Mouse (Mus musculus) embryonic fibroblast, embryonic 13.5 days (primary cell): Measurements from ENCODE around the gene Stxbp3. TPM values are rescaled to one million over a fixed set of nuclear protein-coding genes. Genes with fewer than 3 reads are reported as not detected.
"Not testable (repeated sequence)": the region's sequence is repeated elsewhere in the genome, so short reads cannot be mapped to it uniquely, and the experiment has no call there.

Source experiments
- H3K27ac ChIP-seq: 2 replicates; pipeline ENCODE4 v1.5.1; 2012; ENCODE audit warnings: low read length, control low read depth, inconsistent platforms; ENCODE audit not compliant: insufficient read depth
- H3K4me1 ChIP-seq: 2 replicates; pipeline ENCODE4 v1.6.1; 2011; ENCODE audit warnings: low read length; ENCODE audit not compliant: control insufficient read depth, insufficient read depth
- H3K4me3 ChIP-seq: 2 replicates; pipeline ENCODE4 v1.5.1; 2011; ENCODE audit warnings: mild to moderate bottlenecking, control low read depth, low read length; ENCODE audit not compliant: insufficient read depth
- CTCF ChIP-seq: IDR thresholded peaks from 2 replicates; pipeline ENCODE4 v1.5.1; 2011; ENCODE audit warnings: mild to moderate bottlenecking, control low read depth, low read length, moderate library complexity, borderline replicate concordance; ENCODE audit not compliant: insufficient read depth
- POLR2A ChIP-seq: IDR thresholded peaks from 2 replicates; pipeline ENCODE4 v1.6.1; 2011; ENCODE audit warnings: low read depth, mild to moderate bottlenecking, control low read depth, low read length, moderate library complexity
- polyA plus RNA-seq: library from polyadenylated mRNA; stranded (reverse); fragments of >200 nt; gene quantifications from 2 replicates; pipeline ENCODE4 v1.2.4, GENCODE M21; 2011; ENCODE audit warnings: low read depth; ENCODE audit not compliant: missing spikeins, insufficient read length

Stxbp3 gene
- polyA plus RNA-seq, 1 experiment, result 53.9 TPM

GRCm38 (mm10) chr3:108879836-108880435 is 39.6 kb upstream of the Stxbp3 start:
- Histone ChIP-seq H3K4me1 (peaks cover 14% of the 10 kb centered on the region), H3K4me3 (no peak overlapping the region), H3K27ac (peak overlapping the region; percentile 83)
- no peak for TF ChIP-seq CTCF
- no peak for TF ChIP-seq POLR2A

GRCm38 (mm10) chr3:108879129-108879528 is 38.8 kb upstream of the Stxbp3 start:
- Histone ChIP-seq H3K4me3 (no peak overlapping the region), H3K4me1 (peaks cover 14% of the 10 kb centered on the region), H3K27ac (no peak overlapping the region)
- TF ChIP-seq CTCF (no peak), POLR2A (no peak)

GRCm38 (mm10) chr3:108870631-108871030 is 30.3 kb upstream of the Stxbp3 start:
- TF ChIP-seq POLR2A (no peak), CTCF (no peak)
- Histone ChIP-seq H3K4me3 (no peak overlapping the region), H3K27ac (no peak overlapping the region), H3K4me1 (no peaks in the 10 kb centered on the region)

DNA sequence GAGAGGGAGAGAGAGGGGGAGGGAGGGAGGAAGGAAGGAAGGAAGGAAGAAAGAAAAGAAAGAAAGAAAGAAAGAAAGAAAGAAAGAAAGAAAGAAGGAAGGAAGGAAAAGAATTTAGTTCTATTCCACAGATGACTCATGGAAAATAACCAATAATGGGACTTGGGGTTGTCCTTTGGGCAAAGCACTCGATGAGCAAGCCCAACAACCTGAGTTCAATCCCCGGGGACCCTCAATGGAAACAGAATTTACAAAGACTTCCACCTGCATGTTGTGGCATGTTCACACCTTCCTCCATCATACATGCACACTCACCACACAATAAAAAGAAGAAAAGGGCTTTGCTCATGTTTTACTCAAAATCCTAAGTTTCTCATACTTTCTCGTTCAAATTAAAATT is 27.1 kb upstream of the Stxbp3 start:
- H3K4me1 ChIP-seq, result no peaks in the 10 kb centered on the region
- H3K27ac ChIP-seq, result no peak overlapping the region
- no peak overlapping the region for H3K4me3 ChIP-seq
- no peak for TF ChIP-seq CTCF
- TF ChIP-seq POLR2A, result no peak

DNA sequence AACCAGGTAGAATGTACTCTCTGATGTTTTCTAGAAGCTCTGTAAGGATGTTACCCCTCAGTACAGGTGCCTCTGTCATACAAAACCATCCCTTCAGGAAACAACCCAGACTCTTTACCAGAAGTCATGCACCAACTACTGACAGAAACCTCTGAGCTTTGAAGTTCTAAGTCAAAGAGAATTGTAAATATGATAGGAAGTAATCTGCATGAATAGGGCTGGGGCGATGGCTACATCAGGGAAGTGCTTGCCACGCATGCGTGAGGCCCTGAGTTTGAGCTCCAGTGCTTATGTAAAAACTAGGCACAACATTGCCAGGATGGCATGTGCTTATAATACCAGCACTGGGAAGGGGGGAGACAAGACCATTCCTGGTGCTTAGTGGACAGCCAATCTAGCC is 25.4 kb upstream of the Stxbp3 start:
- Histone ChIP-seq H3K4me1 (no peaks in the 10 kb centered on the region), H3K4me3 (no peak overlapping the region), H3K27ac (no peak overlapping the region)
- TF ChIP-seq CTCF (no peak), POLR2A (no peak)

DNA sequence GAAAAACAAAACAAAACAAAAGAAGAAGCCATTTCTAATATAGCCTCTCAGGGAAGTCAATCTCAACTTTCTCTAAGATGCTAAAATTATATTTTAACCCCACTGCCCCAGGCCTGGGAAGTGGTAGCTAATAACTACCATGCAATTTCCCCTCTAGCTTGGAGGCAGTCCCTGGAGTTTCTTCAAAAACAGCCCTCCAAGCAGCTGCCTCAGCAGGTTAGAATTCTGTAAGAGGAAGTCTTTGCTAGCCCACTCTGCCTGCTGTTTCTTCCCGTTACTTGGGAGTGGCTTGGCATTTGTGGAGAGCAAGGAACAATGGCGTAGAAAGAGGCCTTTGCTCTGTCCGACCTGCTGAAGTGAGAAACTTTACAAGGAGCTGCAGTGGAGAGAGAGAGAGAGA is 24.8 kb upstream of the Stxbp3 start:
- no peak overlapping the region for H3K27ac ChIP-seq
- H3K4me1 ChIP-seq, result no peaks in the 10 kb centered on the region
- no peak overlapping the region for H3K4me3 ChIP-seq
- no peak for TF ChIP-seq CTCF

DNA sequence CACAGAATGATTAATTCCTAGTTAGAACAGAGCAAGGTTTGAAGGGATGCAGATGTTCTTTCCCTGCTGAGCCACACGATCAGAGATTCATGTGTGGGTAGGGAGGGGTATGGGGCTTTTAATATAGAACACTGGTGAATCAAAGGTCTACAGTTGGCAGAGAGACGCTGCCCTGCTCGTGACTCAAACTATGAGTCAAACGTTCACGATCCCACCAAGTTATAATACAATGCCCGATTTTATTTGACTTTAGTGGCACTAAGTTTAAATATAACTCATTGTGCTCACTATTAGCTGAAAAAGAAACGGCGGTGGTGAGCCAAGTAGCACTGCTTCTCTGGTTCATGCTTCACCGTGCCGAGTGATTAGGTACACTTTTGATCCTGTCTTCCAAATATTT is 22.8 kb upstream of the Stxbp3 start:
- TF ChIP-seq POLR2A (no peak), CTCF (no peak)
- Histone ChIP-seq H3K4me1 (no peaks in the 10 kb centered on the region), H3K4me3 (no peak overlapping the region), H3K27ac (no peak overlapping the region)

DNA sequence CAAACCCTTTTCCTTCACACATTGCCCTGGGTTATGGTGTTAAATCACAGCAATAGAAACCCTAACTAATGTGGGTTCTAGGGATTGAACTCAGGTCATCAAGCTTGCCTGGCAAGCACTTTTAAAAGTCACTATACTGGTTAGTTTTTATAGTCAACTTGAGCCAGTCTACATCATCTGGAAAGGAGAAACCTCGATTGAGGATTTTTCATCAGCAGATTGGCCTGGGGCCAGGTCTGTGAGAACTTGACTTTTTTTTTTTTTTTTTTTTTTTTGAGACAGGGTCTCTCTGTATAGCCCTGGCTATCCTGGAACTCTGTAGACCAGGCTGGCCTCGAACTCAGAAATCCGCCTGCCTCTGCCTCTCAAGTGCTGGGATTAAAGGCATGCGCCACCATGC is 22.0 kb upstream of the Stxbp3 start:
- not testable (repeated sequence) for H3K4me1 ChIP-seq, H3K27ac ChIP-seq, H3K4me3 ChIP-seq

- no peak for TF ChIP-seq CTCF
- TF ChIP-seq POLR2A, result no peak
- no peak overlapping the region for H3K27ac ChIP-seq
Measured at GRCm38 (mm10) chr3:108860786-108861185, 20.5 kb upstream of the Stxbp3 start.

DNA sequence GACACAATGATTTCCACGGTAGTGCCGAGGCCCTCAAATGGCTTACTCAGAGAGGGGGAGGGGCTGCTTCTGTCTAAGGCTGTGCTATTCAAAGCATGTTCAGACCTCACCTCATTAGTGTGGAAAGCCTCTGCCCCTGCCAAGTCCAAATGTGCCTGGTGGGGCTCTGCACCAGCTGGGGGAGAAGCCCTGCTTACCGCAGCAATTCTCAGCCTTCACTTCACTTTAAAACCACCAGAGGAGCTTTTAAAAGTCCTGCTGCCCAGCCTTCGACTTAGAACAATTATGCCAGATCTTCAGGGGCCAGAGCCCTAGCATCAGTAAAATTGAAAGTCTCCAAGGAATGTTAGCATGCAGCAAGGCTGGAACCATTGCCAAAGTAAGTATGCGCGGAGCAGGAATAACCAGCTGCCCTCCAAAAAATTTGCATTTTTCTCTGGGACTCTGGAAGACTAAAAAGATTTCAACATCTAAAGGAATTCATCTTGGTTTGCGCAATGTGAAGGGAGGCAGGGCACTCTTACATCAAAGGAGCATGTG is 18.0 kb upstream of the Stxbp3 start:
- Histone ChIP-seq H3K4me3 (no peak overlapping the region), H3K4me1 (peaks cover 7% of the 10 kb centered on the region), H3K27ac (peak overlapping the region; percentile 98)
- TF ChIP-seq POLR2A, result no peak
- TF ChIP-seq CTCF, result no peak

More at GRCm38 (mm10) chr3:108860786-108861185, 20.5 kb upstream of the Stxbp3 start:
- Histone ChIP-seq H3K4me1 (peaks cover under 1% of the 10 kb centered on the region; the same call in 1 of the 2 replicates), H3K4me3 (no peak overlapping the region)
